Mouse (Mus musculus) testis, adult 2 months (tissue): ENCODE measurements around the gene Dennd2a.

Source experiments
- CTCF ChIP-seq: fragments of 200-500 bp; IDR thresholded peaks from 2 replicates; pipeline ENCODE4 v1.5.1; 2012; ENCODE audit warnings: low read depth, mild to moderate bottlenecking, inconsistent platforms, low read length, moderate library complexity; ENCODE audit not compliant: control insufficient read depth, insufficient read depth, insufficient replicate concordance
- POLR2A ChIP-seq: fragments of 200-500 bp; IDR thresholded peaks from 2 replicates; pipeline ENCODE4 v1.6.1; 2012; ENCODE audit warnings: low read depth, mild to moderate bottlenecking, inconsistent platforms, low read length, moderate library complexity; ENCODE audit not compliant: control insufficient read depth

DNA sequence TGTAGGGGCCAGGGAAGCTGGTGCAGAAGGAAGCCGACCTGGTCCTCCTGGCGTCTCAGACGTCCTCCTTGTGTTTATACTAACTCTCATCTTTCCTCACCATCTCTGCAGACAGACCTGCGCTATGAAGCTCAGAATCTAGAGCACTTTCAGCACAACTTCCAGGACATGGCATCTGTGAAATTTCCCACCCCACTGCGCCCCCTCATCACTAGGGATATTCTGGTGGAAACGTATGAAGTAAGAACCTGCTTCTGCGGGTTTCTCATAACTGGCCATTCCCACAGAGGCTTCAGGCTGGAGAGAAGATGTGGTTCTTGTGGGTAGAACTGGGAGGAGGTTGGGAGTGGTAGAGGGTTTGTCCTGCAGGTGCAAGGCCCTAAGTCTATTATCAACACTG is 21.9 kb upstream of the Dennd2a start:
- TF ChIP-seq POLR2A (no peak), CTCF (no peak)
